Mouse (Mus musculus) C2C12 (cell line): ENCODE measurements at regions not wholly inside any gene's neighbourhood (a gene's known extent, or its start where the extent isn't known, plus 50 kb on each side); places are given as distances from the start of the nearest gene placed in this dataset.

Experiments used
- H3K27me3 ChIP-seq: one replicate; pipeline ENCODE4 v1.6.1; 2011; ENCODE audit not compliant: control insufficient read depth, insufficient read depth, insufficient read length
- H3K36me3 ChIP-seq: one replicate; pipeline ENCODE4 v1.6.1; 2011; ENCODE audit not compliant: control insufficient read depth, insufficient read depth
- H3K4me3 ChIP-seq: one replicate; pipeline ENCODE4 v1.5.1; 2011; ENCODE audit warnings: mild to moderate bottlenecking, control low read depth; ENCODE audit not compliant: poor library complexity, insufficient read depth, severe bottlenecking
- H3K79me2 ChIP-seq: one replicate; pipeline ENCODE4 v1.6.1; 2011; ENCODE audit not compliant: control insufficient read depth, insufficient read depth
- H3K79me3 ChIP-seq: one replicate; pipeline ENCODE4 v1.6.1; 2011; ENCODE audit warnings: low read depth, control low read depth
- H3ac ChIP-seq: one replicate; pipeline ENCODE3; 2011; ENCODE audit warnings: low read depth; ENCODE audit not compliant: control insufficient read depth, insufficient read length
- CEBPB ChIP-seq: IDR thresholded peaks from one replicate; pipeline ENCODE4 v1.6.1; 2011; ENCODE audit warnings: low read depth, mild to moderate bottlenecking, control low read depth, moderate library complexity
- CTCF ChIP-seq: IDR thresholded peaks from one replicate; pipeline ENCODE4 v1.5.1; 2011; ENCODE audit not compliant: control insufficient read depth, insufficient read depth, insufficient read length
- FOSL1 ChIP-seq: IDR thresholded peaks from one replicate; pipeline ENCODE4 v1.8.0; 2011; ENCODE audit warnings: mild to moderate bottlenecking, low read length; ENCODE audit not compliant: poor library complexity, insufficient read depth, severe bottlenecking
- MAX ChIP-seq: IDR thresholded peaks from one replicate; pipeline ENCODE4 v1.6.1; 2011; ENCODE audit warnings: mild to moderate bottlenecking, control low read depth
- MYOD1 ChIP-seq: IDR thresholded peaks from one replicate; pipeline ENCODE4 v1.6.1; 2011; ENCODE audit warnings: low read depth; ENCODE audit not compliant: control insufficient read depth, insufficient read length
- MYOG ChIP-seq: IDR thresholded peaks from one replicate; pipeline ENCODE4 v1.6.1; 2011; ENCODE audit not compliant: control insufficient read depth, insufficient read length; ENCODE audit errors: extremely low read depth
- USF1 ChIP-seq: IDR thresholded peaks from one replicate; pipeline ENCODE4 v1.6.1; 2011; ENCODE audit warnings: low read depth, mild to moderate bottlenecking, control low read depth, moderate library complexity

DNA sequence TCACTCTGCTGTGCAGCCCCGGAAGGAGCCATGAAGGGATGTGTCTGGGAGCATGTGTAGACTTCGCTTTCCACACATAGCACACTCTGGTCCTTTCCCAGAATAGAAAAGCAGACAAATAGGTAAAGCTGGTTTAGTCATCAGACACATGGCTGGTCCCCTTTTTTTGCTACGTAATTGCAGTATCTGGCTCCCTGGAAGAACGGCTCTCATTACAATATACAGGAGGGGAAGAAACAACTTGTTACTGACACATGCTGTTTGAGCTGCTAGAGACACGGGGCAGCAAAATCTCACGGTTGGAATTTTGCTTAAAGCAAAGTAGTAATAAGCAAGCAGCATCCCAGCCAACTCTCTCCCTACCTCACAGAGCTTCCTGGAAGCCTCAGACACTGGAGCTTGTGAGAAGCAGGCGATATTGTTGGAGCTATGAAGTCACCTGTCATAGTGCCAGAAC lies 144.4 kb downstream of the Rpl14 start:
- Histone ChIP-seq H3K79me3 (no peaks in the 10 kb centered on the region), H3K27me3 (no peaks in the 10 kb centered on the region), H3ac (no peak overlapping the region), H3K79me2 (no peaks in the 10 kb centered on the region), H3K36me3 (no peaks in the 10 kb centered on the region), H3K4me3 (no peak overlapping the region)
- TF ChIP-seq USF1 = no peak

DNA sequence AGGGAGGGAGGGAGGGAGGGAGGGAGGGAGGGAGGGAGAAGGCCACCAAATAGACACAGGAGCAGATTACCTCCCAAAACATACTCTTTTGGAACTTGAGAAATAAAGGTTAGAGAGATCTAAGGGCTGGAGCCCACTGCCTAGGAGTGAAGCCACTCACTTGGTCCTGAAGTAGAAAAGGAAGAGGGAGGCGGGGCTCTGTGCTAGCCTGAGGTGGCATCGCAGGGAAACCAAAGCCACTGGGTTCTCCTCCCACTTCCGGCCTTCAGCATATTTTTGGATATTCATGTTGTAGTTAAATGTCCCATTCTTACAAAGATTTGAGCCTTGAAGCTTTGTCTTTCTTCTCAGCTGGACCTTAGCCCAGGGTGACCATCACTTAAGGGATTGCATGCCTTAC lies 147.6 kb downstream of the Rpl14 start:
- Histone ChIP-seq H3K79me3 (no peaks in the 10 kb centered on the region), H3K27me3 (no peaks in the 10 kb centered on the region), H3ac (no peak overlapping the region), H3K36me3 (no peaks in the 10 kb centered on the region), H3K79me2 (no peaks in the 10 kb centered on the region), H3K4me3 (no peak overlapping the region)
- no peak for TF ChIP-seq FOSL1
- no peak for TF ChIP-seq USF1
- no peak for TF ChIP-seq CEBPB
- no peak for TF ChIP-seq MYOD1
- no peak for TF ChIP-seq MYOG
- no peak for TF ChIP-seq MAX

DNA sequence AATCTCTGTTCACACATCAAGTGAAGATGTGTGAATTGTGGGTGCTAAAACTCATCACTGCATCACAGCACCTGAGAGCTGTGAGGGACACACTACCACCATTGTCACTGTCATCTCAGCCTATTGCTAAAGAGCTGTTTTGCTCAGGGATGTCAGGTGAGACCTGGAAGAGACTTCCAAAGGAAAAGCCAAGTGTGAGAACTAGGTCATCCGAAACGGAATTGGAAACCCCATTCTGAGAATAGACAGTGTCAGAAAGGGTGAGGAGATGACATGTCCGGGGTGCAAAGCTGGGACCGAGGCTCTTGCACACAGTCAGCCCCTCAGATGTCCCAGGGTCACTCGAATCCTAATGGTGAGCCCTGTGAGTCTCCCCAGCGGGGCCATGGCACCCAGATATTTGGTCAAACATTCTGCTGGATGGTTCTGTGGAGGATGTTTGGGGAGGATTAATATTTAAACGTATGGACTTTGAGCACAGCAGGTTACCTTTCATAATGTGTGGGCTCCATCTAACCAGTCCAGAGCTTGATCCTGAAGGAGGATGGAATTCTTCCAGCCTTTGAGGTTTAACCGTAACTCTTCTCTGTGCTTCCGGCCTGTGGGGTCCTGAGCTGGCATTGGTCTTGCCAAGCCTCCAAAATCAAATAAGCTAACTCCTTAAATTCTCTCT lies 150.3 kb downstream of the Rpl14 start:
- no peaks in the 10 kb centered on the region for H3K79me3 ChIP-seq
- TF ChIP-seq MAX (no peak), USF1 (no peak), MYOG (no peak), CEBPB (no peak)
- H3K4me3 ChIP-seq = no peak overlapping the region

DNA sequence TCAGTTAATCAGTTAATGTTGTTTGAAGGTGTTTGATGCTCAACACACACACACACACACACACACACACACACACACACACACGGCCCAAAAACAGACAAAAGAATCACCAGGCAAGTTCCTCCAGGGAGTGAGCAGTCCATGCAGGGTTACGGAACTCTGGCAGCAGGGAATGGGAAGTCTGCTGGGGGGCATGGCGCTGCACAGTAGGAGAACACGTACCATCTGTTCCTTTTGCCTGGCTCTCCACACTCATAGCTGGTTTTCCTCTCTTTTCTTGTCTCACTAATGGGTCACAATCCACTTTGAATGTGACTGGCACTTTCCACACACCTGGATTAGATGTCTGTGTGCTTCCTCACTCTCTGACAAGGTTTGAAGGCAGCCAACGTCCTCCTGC lies 151.8 kb downstream of the Rpl14 start:
- no peak for TF ChIP-seq USF1
- no peak for TF ChIP-seq MAX
- no peak for TF ChIP-seq MYOD1
- no peak for TF ChIP-seq MYOG
- TF ChIP-seq CTCF = no peak
- no peak for TF ChIP-seq CEBPB
- no peak for TF ChIP-seq FOSL1
- Histone ChIP-seq H3K36me3 (no peaks in the 10 kb centered on the region), H3K27me3 (no peaks in the 10 kb centered on the region), H3K4me3 (no peak overlapping the region), H3ac (no peak overlapping the region), H3K79me2 (no peaks in the 10 kb centered on the region), H3K79me3 (no peaks in the 10 kb centered on the region)

More for the DNA sequence above, 150.3 kb downstream of the Rpl14 start:
- Histone ChIP-seq H3K79me2 (no peaks in the 10 kb centered on the region), H3ac (no peak overlapping the region), H3K36me3 (no peaks in the 10 kb centered on the region), H3K27me3 (no peaks in the 10 kb centered on the region)

DNA sequence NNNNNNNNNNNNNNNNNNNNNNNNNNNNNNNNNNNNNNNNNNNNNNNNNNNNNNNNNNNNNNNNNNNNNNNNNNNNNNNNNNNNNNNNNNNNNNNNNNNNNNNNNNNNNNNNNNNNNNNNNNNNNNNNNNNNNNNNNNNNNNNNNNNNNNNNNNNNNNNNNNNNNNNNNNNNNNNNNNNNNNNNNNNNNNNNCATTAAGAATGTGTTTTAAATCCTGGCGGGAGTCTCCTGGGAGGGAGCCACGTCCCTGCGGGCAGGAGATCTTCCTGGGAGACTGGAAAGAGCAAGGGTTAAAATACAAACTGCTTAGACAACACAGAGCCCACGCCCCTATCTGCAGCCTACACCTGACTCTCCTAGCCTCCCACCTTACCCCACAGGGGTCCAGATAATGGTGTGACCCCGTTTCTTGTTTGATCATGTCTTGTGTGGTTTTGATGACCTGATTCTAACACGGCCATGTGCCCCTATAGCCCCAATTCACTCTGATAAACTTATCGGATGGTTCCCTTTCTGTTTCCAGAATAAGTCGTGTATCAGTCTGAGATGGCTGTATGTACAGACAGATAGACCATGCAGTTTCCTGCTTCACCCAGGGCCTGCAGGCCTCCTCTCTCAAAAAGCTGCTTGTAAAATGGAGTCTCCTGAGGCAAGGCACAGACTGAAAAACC lies 160.8 kb downstream of the Rpl14 start:
- Histone ChIP-seq H3K4me3 (no peak overlapping the region), H3K79me3 (no peaks in the 10 kb centered on the region), H3K27me3 (no peaks in the 10 kb centered on the region), H3K36me3 (no peaks in the 10 kb centered on the region), H3ac (no peak overlapping the region), H3K79me2 (no peaks in the 10 kb centered on the region)
- TF ChIP-seq USF1 (no peak), MYOG (no peak), CEBPB (no peak), MYOD1 (no peak), CTCF (no peak)

DNA sequence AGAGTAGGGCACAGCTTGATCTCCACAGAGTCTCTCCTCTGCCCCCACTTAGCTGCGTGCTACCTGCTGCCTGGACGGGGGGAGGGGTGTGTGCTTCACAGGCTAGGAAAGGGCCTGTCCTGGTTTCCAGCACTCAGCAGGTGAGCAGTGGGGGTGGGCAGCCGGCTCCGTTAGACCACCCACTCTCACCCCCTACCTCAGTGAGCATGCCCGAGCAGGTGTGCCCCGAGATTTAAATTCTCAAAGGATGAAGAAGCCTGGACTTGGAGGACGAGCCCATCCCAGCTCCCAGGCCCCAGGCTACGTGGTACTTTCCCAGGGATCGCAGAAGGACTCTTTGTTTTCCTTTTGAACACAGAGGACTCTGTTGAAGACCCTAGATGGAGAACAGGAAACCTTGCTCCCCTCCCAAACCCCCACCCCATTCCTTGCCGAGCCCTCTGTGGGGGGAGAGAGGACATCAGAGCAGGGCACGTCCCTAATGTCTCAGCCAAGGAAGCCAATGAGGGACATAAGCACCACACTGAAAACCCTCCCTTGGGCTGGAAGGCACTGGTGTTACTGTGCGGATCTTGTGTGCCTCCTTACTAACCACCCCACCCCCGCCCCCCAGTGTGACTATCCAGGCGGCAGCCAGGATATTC lies 161.5 kb downstream of the Rpl14 start:
- no peak for TF ChIP-seq FOSL1
- no peak for TF ChIP-seq MYOD1

More for the DNA sequence above, 161.5 kb downstream of the Rpl14 start:
- Histone ChIP-seq H3K79me3 (no peaks in the 10 kb centered on the region), H3K4me3 (no peak overlapping the region), H3ac (no peak overlapping the region), H3K79me2 (no peaks in the 10 kb centered on the region), H3K36me3 (no peaks in the 10 kb centered on the region), H3K27me3 (no peaks in the 10 kb centered on the region)
